Mouse (Mus musculus): ENCODE results near the gene 4930579F01Rik. TPM values are rescaled to one million over a fixed set of nuclear protein-coding genes. Genes with fewer than 3 reads are reported as not detected.

The 4930579F01Rik gene
- polyA plus RNA-seq, 1 experiment from 2014 or later: 0.22 TPM

GRCm38 (mm10) chr3:138222952-138223351 is 29.3 kb upstream of the 4930579F01Rik start:
- no peak overlapping the region for H3K9ac ChIP-seq (ENCODE audit: low read length)
- no peaks in the 10 kb centered on the region for H3K27me3 ChIP-seq (ENCODE audit: control insufficient read depth, insufficient read depth, low read length)
- WGBS: 58% methylated on average over 5 of the region's 5 CpGs
- H3K36me3 ChIP-seq (ENCODE audit: control insufficient read depth, insufficient read depth, low read length): no peaks in the 10 kb centered on the region
- ATAC-seq (ENCODE audit: low FRiP score, low TSS enrichment) (peak; percentile 79), DNase-seq (ENCODE audit: low spot score) (peak; percentile 74)
- H3K4me1 ChIP-seq (replicated peaks; ENCODE audit: control insufficient read depth, insufficient read depth): no peaks in the 10 kb centered on the region
- no peak overlapping the region for H3K27ac ChIP-seq (replicated peaks)
- H3K4me3 ChIP-seq (ENCODE audit: low read depth, low read length): no peak overlapping the region
- H3K4me2 ChIP-seq (replicated peaks; ENCODE audit: low read depth): no peak overlapping the region
- no peaks in the 10 kb centered on the region for H3K9me3 ChIP-seq (ENCODE audit: control insufficient read depth, low read length)
- TF ChIP-seq CTCF (IDR thresholded peaks at IDR 0.05; ENCODE audit: low read depth): peak; percentile 84
- TF ChIP-seq EP300 (optimal IDR thresholded peaks at IDR 0.05): no peak

DNA sequence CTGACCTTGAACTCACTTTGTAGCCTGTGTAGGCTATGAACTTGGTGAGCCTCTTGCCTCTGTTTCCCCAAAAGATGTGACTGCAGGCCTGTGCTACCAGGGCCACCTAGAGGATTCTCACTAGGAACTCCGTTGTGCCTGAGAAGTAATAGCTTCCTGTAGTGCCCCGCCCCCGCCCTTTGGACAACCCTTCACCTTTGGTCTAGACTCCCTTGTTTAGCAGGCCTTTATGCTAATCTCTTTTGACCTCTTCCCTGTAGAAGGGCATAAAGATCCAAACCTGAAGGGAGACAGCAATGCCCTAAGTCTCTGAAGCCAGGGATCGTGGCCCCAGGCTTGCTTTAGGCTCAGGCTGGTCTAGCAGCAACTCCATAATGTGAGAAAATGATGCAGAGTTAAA is 28.9 kb upstream of the 4930579F01Rik start:
- Histone ChIP-seq H3K27me3 (ENCODE audit: control insufficient read depth, insufficient read depth, low read length) (no peaks in the 10 kb centered on the region), H3K36me3 (ENCODE audit: control insufficient read depth, insufficient read depth, low read length) (no peaks in the 10 kb centered on the region), H3K4me3 (ENCODE audit: low read depth, low read length) (no peak overlapping the region), H3K4me1 (replicated peaks; ENCODE audit: control insufficient read depth, insufficient read depth) (no peaks in the 10 kb centered on the region), H3K9me3 (ENCODE audit: control insufficient read depth, low read length) (no peaks in the 10 kb centered on the region), H3K27ac (replicated peaks) (no peak overlapping the region), H3K9ac (ENCODE audit: low read length) (no peak overlapping the region), H3K4me2 (replicated peaks; ENCODE audit: low read depth) (no peak overlapping the region)
- WGBS: 55% methylated on average over 4 of the region's 4 CpGs
- peak; percentile 64 for DNase-seq (ENCODE audit: low spot score)
- ATAC-seq (ENCODE audit: low FRiP score, low TSS enrichment): peak; percentile 64
- TF ChIP-seq CTCF (IDR thresholded peaks at IDR 0.05; ENCODE audit: low read depth): no peak
- TF ChIP-seq EP300 (optimal IDR thresholded peaks at IDR 0.05): no peak

GRCm38 (mm10) chr3:138221116-138221515 is 27.5 kb upstream of the 4930579F01Rik start:
- no peak for ATAC-seq (ENCODE audit: low FRiP score, low TSS enrichment)
- Histone ChIP-seq H3K4me3 (ENCODE audit: low read depth, low read length) (no peak overlapping the region), H3K36me3 (ENCODE audit: control insufficient read depth, insufficient read depth, low read length) (no peaks in the 10 kb centered on the region), H3K9ac (ENCODE audit: low read length) (no peak overlapping the region), H3K4me1 (replicated peaks; ENCODE audit: control insufficient read depth, insufficient read depth) (no peaks in the 10 kb centered on the region), H3K9me3 (ENCODE audit: control insufficient read depth, low read length) (no peaks in the 10 kb centered on the region), H3K4me2 (replicated peaks; ENCODE audit: low read depth) (no peak overlapping the region), H3K27ac (replicated peaks) (no peak overlapping the region), H3K27me3 (ENCODE audit: control insufficient read depth, insufficient read depth, low read length) (no peaks in the 10 kb centered on the region)
- no peak for TF ChIP-seq CTCF (IDR thresholded peaks at IDR 0.05; ENCODE audit: low read depth)
- no peak for TF ChIP-seq EP300 (optimal IDR thresholded peaks at IDR 0.05)
- DNase-seq (ENCODE audit: low spot score): no peak
- 86% methylated on average over 11 of the region's 11 CpGs for WGBS

GRCm38 (mm10) chr3:138217631-138218264 is 24.1 kb upstream of the 4930579F01Rik start, which contains the start of gene Adh7:
Gene Adh7, plus strand, starts transcription at chr3:138217760.
- H3K9ac ChIP-seq (ENCODE audit: low read length): no peak within 1 kb of the TSS
- no peak for DNase-seq (ENCODE audit: low spot score)
- H3K4me2 ChIP-seq (replicated peaks; ENCODE audit: low read depth): no peak within 1 kb of the TSS; the same call in 1 of the 2 replicates
- peak; percentile 62 for ATAC-seq (ENCODE audit: low FRiP score, low TSS enrichment)
- H3K9me3 ChIP-seq (ENCODE audit: control insufficient read depth, low read length): no peaks in the 10 kb centered on the region
- peak within 1 kb of the TSS; percentile 61; the same call in 1 of the 2 replicates for H3K27ac ChIP-seq (replicated peaks)
- 0 out of 2 replicates have a peak, but pooled peaks cover 3% of the 10 kb centered on the region for H3K4me1 ChIP-seq (replicated peaks; ENCODE audit: control insufficient read depth, insufficient read depth)
- H3K36me3 ChIP-seq (ENCODE audit: control insufficient read depth, insufficient read depth, low read length): no peaks in the 10 kb centered on the region
- TF ChIP-seq CTCF (IDR thresholded peaks at IDR 0.05; ENCODE audit: low read depth) (no peak), EP300 (optimal IDR thresholded peaks at IDR 0.05) (no peak)
- H3K4me3 ChIP-seq (ENCODE audit: low read depth, low read length): no peak within 1 kb of the TSS
- WGBS: 59% methylated on average over 10 of the region's 10 CpGs
- H3K27me3 ChIP-seq (ENCODE audit: control insufficient read depth, insufficient read depth, low read length): no peaks in the 10 kb centered on the region

GRCm38 (mm10) chr3:138216091-138216490 is 22.5 kb upstream of the 4930579F01Rik start:
- ATAC-seq (ENCODE audit: low FRiP score, low TSS enrichment): peak; percentile 82
- Histone ChIP-seq H3K27me3 (ENCODE audit: control insufficient read depth, insufficient read depth, low read length) (no peaks in the 10 kb centered on the region), H3K27ac (replicated peaks) (peak overlapping the region; percentile 61; the same call in 1 of the 2 replicates), H3K4me2 (replicated peaks; ENCODE audit: low read depth) (no peak overlapping the region), H3K4me1 (replicated peaks; ENCODE audit: control insufficient read depth, insufficient read depth) (0 out of 2 replicates have a peak, but pooled peaks cover 3% of the 10 kb centered on the region), H3K9ac (ENCODE audit: low read length) (no peak overlapping the region), H3K36me3 (ENCODE audit: control insufficient read depth, insufficient read depth, low read length) (no peaks in the 10 kb centered on the region), H3K4me3 (ENCODE audit: low read depth, low read length) (no peak overlapping the region), H3K9me3 (ENCODE audit: control insufficient read depth, low read length) (no peaks in the 10 kb centered on the region)
- TF ChIP-seq EP300 (optimal IDR thresholded peaks at IDR 0.05) (no peak), CTCF (IDR thresholded peaks at IDR 0.05; ENCODE audit: low read depth) (no peak)
- WGBS: 43% methylated on average over 8 of the region's 8 CpGs
- DNase-seq (ENCODE audit: low spot score): peak; percentile 62

- no peak overlapping the region for H3K4me2 ChIP-seq (replicated peaks; ENCODE audit: low read depth)
- H3K36me3 ChIP-seq (ENCODE audit: control insufficient read depth, insufficient read depth, low read length): no peaks in the 10 kb centered on the region
- H3K4me1 ChIP-seq (replicated peaks; ENCODE audit: control insufficient read depth, insufficient read depth): 0 out of 2 replicates have a peak, but pooled peaks cover 3% of the 10 kb centered on the region
- no peak for TF ChIP-seq EP300 (optimal IDR thresholded peaks at IDR 0.05)
- TF ChIP-seq CTCF (IDR thresholded peaks at IDR 0.05; ENCODE audit: low read depth): no peak
- no peak overlapping the region for H3K4me3 ChIP-seq (ENCODE audit: low read depth, low read length)
- 30% methylated on average over 11 of the region's 11 CpGs for WGBS
- no peaks in the 10 kb centered on the region for H3K27me3 ChIP-seq (ENCODE audit: control insufficient read depth, insufficient read depth, low read length)
- H3K9me3 ChIP-seq (ENCODE audit: control insufficient read depth, low read length): no peaks in the 10 kb centered on the region
- DNase-seq (ENCODE audit: low spot score) (no peak), ATAC-seq (ENCODE audit: low FRiP score, low TSS enrichment) (peak; percentile 24; the same call in 1 of the 2 replicates)
- H3K9ac ChIP-seq (ENCODE audit: low read length): no peak overlapping the region
- peak overlapping the region; percentile 30; the same call in 1 of the 2 replicates for H3K27ac ChIP-seq (replicated peaks)
Observed at GRCm38 (mm10) chr3:138215395-138215989, 21.9 kb upstream of the 4930579F01Rik start.
